Mouse (Mus musculus) liver, postnatal 0 days (tissue): ENCODE data around the gene Slc38a10.

ENCODE experiments used
- CTCF ChIP-seq: sonication (generic); IDR thresholded peaks from 2 replicates; pipeline ENCODE4 v1.5.1; 2016; ENCODE audit warnings: antibody characterized with exemption, low read depth
- EP300 ChIP-seq: IDR thresholded peaks from 2 replicates; pipeline ENCODE4 v1.6.1; 2016; ENCODE audit warnings: antibody characterized with exemption, low read depth, mild to moderate bottlenecking

DNA sequence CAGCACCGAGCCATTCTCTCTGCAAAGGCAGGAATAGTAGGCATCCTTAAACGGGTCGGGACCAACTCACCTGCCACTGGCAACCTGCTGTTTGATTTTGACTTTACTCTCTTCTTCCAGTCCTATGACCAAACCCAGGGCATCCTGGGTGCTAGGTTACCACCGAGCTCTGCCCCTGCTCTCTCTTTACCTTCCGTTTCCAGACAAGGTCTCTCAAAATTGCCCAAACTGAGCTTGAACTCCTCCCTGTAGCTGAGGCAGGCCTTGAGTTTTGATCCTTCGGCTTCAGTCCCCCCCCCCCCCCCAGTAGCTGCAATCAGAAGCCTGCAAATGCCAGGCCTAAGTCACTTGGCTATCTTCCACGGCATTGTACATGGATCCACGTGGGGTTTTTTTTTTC is 17.4 kb upstream of the Slc38a10 start:
- no peak for TF ChIP-seq CTCF
- no peak for TF ChIP-seq EP300
